In the genomic region with DNA sequence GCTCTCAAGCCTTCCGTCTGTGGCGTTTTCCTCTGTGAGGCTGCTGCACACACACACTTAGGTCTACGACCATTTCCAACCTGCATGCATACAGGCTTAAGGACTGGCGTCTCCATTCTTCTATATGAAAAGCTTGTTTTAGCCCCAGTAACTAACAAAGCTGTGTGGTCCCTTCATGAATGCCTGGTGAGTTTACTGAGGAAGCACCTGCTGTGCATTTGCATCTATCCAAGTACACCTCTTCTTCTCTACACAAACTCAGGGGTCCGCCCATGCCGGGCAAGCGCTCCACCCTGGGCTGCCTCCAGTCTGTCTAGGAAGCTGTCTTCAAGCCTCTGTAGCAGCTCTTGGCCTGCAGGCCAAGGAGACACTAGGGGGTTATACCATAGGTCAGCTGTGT, we compare ENCODE assay signal across 27 mouse cellular contexts. TPM values are rescaled to one million over a fixed set of nuclear protein-coding genes. Genes with fewer than 3 reads are reported as not detected.
DNase-seq lines count a peak whose midpoint lies in the region; ATAC-seq lines count a peak whose summit lies in the region.
"Had no signal": no experiment of that assay in that cellular context is flagged by ENCODE, and none has a peak within 500 bp of the region (broad histone marks: within the 10 kb centered on the region; RNA-seq: fewer than 3 reads in every experiment).

No protein-coding gene starts in this region.

- DNase-seq in midbrain, embryonic 10.5 days (ENCODE audit: low spot score), result no peak
- DNase-seq in ES-CJ7 (ENCODE audit: low read depth, low spot score), result peak; percentile 78
- DNase-seq in ZHBTc4 (ENCODE audit: low read depth, low spot score), result peak; percentile 78
- DNase-seq in right cerebral cortex, adult 2 months (ENCODE audit: low spot score in 2 of 2), result no peak
- no peak for DNase-seq in lung, postnatal 4 days
- DNase-seq: adrenal gland, adult 2 months; adrenal gland, postnatal 14 days; cerebellum, adult 11 months; cerebellum, adult 2 months; cerebellum, adult 9-11 months; cerebellum, postnatal 25 days; forebrain, postnatal 0 days; gastrocnemius, adult 2 months; gastrocnemius, postnatal 14 days; heart, adult 11 months had no signal

- no peak for ATAC-seq in midbrain, embryonic 13.5 days
- ATAC-seq: CD4-positive, CD25-positive, alpha-beta regulatory T cell, adult 4 months; forebrain, embryonic 14.5 days; forebrain, postnatal 0 days; hindbrain, postnatal 0 days; inflammation-experienced regulatory T-cells, adult 6 months; intestine, embryonic 16.5 days had no signal

- H3K9ac ChIP-seq in midbrain, embryonic 13.5 days (replicated peaks), result no peak overlapping the region
- H3K9ac ChIP-seq: forebrain, postnatal 0 days; hindbrain, embryonic 13.5 days had no signal

- H3K4me2 ChIP-seq in midbrain, embryonic 13.5 days (replicated peaks), result no peak overlapping the region
- H3K4me2 ChIP-seq: embryonic facial prominence, embryonic 13.5 days; heart, embryonic 11.5 days; hindbrain, embryonic 13.5 days had no signal

- no peaks in the 10 kb centered on the region for H3K36me3 ChIP-seq in midbrain, embryonic 10.5 days
- H3K36me3 ChIP-seq in midbrain, embryonic 13.5 days, result no peaks in the 10 kb centered on the region
- H3K36me3 ChIP-seq: embryonic facial prominence, embryonic 13.5 days; hindbrain, embryonic 13.5 days had no signal

- H3K27me3 ChIP-seq in midbrain, embryonic 10.5 days (ENCODE audit: low read depth, poor library complexity, severe bottlenecking), result peaks cover 40% of the 10 kb centered on the region
- no peaks in the 10 kb centered on the region for H3K27me3 ChIP-seq in midbrain, embryonic 13.5 days

- 84% methylated on average over 7 of the region's 7 CpGs for WGBS in midbrain, embryonic 10.5 days
- 74% methylated on average over 7 of the region's 7 CpGs for WGBS in midbrain, embryonic 13.5 days

- H3K4me3 ChIP-seq in midbrain, embryonic 10.5 days, result no peak overlapping the region
- H3K4me3 ChIP-seq in midbrain, embryonic 13.5 days (replicated peaks), result no peak overlapping the region
- H3K4me3 ChIP-seq: embryonic facial prominence, embryonic 13.5 days; erythroblast, embryonic 14.5 days; gastrocnemius, adult 2 months; hindbrain, embryonic 13.5 days had no signal

- peak overlapping the region; percentile 63 for H3K27ac ChIP-seq in midbrain, embryonic 10.5 days (replicated peaks)
- H3K27ac ChIP-seq in midbrain, embryonic 13.5 days, result no peak overlapping the region
- H3K27ac ChIP-seq: embryonic facial prominence, embryonic 13.5 days; gastrocnemius, adult 2 months; hindbrain, postnatal 0 days had no signal

- no peaks in the 10 kb centered on the region for H3K9me3 ChIP-seq in midbrain, embryonic 10.5 days (replicated peaks)
- H3K9me3 ChIP-seq in midbrain, embryonic 13.5 days, result no peaks in the 10 kb centered on the region
- H3K9me3 ChIP-seq: embryonic facial prominence, embryonic 13.5 days; hindbrain, embryonic 13.5 days had no signal

- H3K4me1 ChIP-seq in midbrain, embryonic 10.5 days, result peaks cover 65% of the 10 kb centered on the region
- peaks cover 84% of the 10 kb centered on the region for H3K4me1 ChIP-seq in midbrain, embryonic 13.5 days (replicated peaks)

RNA-seq across cellular contexts. Expression of gene Gm11733, which starts 17.3 kb away (rescaled TPM):
- 0.06 TPM in 1 of 2 replicates, not detected in the other for polyA plus RNA-seq in midbrain, embryonic 10.5 days (2016; fragmentation: Nextera tagmentation; extraction: Ambion mirVana)
- not detected in 2 replicates for polyA plus RNA-seq in midbrain, embryonic 13.5 days (2015; fragmentation: Nextera tagmentation; extraction: Ambion mirVana)
- polyA plus RNA-seq: adrenal gland, adult 2 months; C2C12; CD4-positive, CD25-positive, alpha-beta regulatory T cell, adult 4 months; embryonic facial prominence, embryonic 13.5 days; erythroblast, embryonic 14.5 days; heart, postnatal 0 days; hindbrain, embryonic 13.5 days; hindbrain, postnatal 0 days; inflammation-experienced regulatory T-cells, adult 6 months had no signal

Comparison
In these comparisons a context has a peak if more than half of its experiments do, and no peak if none do; other contexts are left out.
1. DNase-seq: peak in ES-CJ7 (single experiment) and ZHBTc4 (single experiment); none in midbrain, embryonic 10.5 days (single experiment), right cerebral cortex, adult 2 months (0 of 2) and lung, postnatal 4 days (0 of 2).